Mouse (Mus musculus) brain, embryonic 14.5 days (tissue): ENCODE measurements around the gene Aen.

Experiments
- CTCF ChIP-seq: fragments of 200-500 bp; IDR thresholded peaks from 2 replicates; pipeline ENCODE4 v1.5.1; 2012; ENCODE audit warnings: inconsistent platforms, mild to moderate bottlenecking, moderate library complexity, borderline replicate concordance; ENCODE audit not compliant: insufficient read depth, insufficient read length; ENCODE audit errors: extremely low read depth
- POLR2A ChIP-seq: fragments of 200-500 bp; IDR thresholded peaks from 2 replicates; pipeline ENCODE4 v1.6.1; 2012; ENCODE audit warnings: mild to moderate bottlenecking, inconsistent platforms, borderline replicate concordance; ENCODE audit not compliant: poor library complexity, insufficient read depth, insufficient read length, severe bottlenecking; ENCODE audit errors: extremely low read depth

GRCm38 (mm10) chr7:78922506-78922905 is 26.9 kb downstream of the Aen start:
- TF ChIP-seq POLR2A (no peak), CTCF (no peak)
